Mouse (Mus musculus) thymus, adult 2 months (tissue): ENCODE data around the gene Dram1. TPM values are rescaled to one million over a fixed set of nuclear protein-coding genes. Genes with fewer than 3 reads are reported as not detected.

ENCODE experiments used
- DNase-seq: peaks from one replicate; pipeline ENCODE4 v3.0.0; 2021
- H3K27ac ChIP-seq: fragments of 200-500 bp; 2 replicates; pipeline ENCODE4 v1.5.1; 2012; ENCODE audit warnings: low read length, control low read depth; ENCODE audit not compliant: control insufficient read depth, insufficient read depth
- H3K27me3 ChIP-seq: fragments of 200-500 bp; 2 replicates; pipeline ENCODE4 v1.6.1; 2012; ENCODE audit warnings: mild to moderate bottlenecking, low read length, moderate library complexity, mixed read lengths; ENCODE audit not compliant: control insufficient read depth, insufficient read depth
- H3K36me3 ChIP-seq: fragments of 200-500 bp; 2 replicates; pipeline ENCODE4 v1.6.1; 2012; ENCODE audit warnings: mild to moderate bottlenecking, low read length, moderate library complexity; ENCODE audit not compliant: control insufficient read depth, insufficient read depth
- H3K4me1 ChIP-seq: fragments of 200-500 bp; replicated peaks from 2 replicates; pipeline ENCODE4 v1.6.1; 2012; ENCODE audit warnings: low read length; ENCODE audit not compliant: control insufficient read depth, insufficient read depth
- H3K4me3 ChIP-seq: fragments of 200-500 bp; 2 replicates; pipeline ENCODE4 v1.5.1; 2012; ENCODE audit warnings: mild to moderate bottlenecking, low read length, control low read depth, moderate library complexity; ENCODE audit not compliant: control insufficient read depth, insufficient read depth
- CTCF ChIP-seq: fragments of 200-500 bp; IDR thresholded peaks from 2 replicates; pipeline ENCODE4 v1.5.1; 2012; ENCODE audit warnings: mild to moderate bottlenecking, control low read depth, low read length, moderate library complexity, borderline replicate concordance; ENCODE audit not compliant: control insufficient read depth, poor library complexity, insufficient read depth; ENCODE audit errors: extremely low read depth
- POLR2A ChIP-seq: fragments of 200-500 bp; IDR thresholded peaks from 2 replicates; pipeline ENCODE4 v1.6.1; 2012; ENCODE audit warnings: mild to moderate bottlenecking, low read length, control low read depth, moderate library complexity; ENCODE audit not compliant: control insufficient read depth, poor library complexity, insufficient read depth; ENCODE audit errors: extremely low read depth
- WGBS: fragments of 180-500 bp; shearing (Covaris S2); methylation state at CpG from one replicate; pipeline ENCODE4 v1.1.7; 2018; 5-methylcytosine and 5-hydroxymethylcytosine counted together
- polyA plus RNA-seq: library from polyadenylated mRNA; depleted of rRNA; stranded (reverse); fragments of >200 nt; gene quantifications from 2 replicates; pipeline ENCODE4 v1.2.3, GENCODE M21; 2012; rRNA removed

Dram1 gene
- polyA plus RNA-seq: 19.3 and 24.9 TPM in 2 replicates

DNA sequence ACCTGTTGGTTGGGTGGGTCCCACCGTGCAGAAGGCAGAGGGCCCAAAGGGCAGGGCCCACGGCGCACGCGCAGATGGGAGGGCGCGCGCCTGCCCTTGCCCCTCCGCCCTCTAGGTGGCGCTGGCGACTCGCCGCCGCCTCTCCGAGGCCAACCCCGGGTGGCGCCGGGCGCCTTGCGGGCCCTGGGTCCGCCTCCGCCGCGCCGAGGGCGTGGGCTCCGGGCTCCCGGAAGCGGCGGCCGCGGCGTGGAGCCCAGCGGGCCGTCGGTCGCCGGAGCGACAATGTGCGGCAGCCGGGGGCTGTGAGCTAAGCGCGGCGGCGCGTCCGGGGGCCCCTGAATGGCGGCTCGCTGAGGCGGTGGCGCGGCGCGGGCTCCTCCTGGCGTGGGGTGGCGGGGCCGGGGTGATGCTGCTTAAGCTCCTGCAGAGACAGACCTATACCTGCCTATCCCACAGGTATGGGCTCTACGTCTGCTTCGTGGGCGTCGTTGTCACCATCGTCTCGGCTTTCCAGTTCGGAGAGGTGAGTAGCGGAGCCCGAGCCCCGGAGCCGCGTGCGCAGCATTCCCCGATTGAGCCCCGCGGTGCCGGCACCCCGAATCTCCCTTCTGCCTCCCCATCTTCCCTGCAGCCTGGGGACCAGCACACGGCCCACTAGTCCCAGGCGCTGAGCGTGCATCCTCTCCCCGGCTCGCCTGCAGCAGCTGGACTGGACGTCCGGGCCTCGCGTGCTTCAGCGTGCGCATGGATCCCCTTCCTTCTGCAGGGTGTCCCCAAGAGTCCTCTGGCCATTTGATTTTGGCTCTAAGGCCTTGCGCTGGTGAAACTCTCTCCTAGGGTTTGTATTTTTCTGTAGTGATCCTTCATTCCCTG, at the start of gene Dram1, which contains the start of gene Gnptab:
TSS of gene Dram1 (minus strand) at position 68 of the 873 bp plus-strand sequence.
TSS of gene Gnptab (plus strand) at position 120 of the 873 bp plus-strand sequence.
- peak; percentile 92 for DNase-seq
- TF ChIP-seq CTCF (peak; percentile 99), POLR2A (0 out of 2 replicates have a peak, but pooled peaks have one; percentile 46)
- H3K4me1 ChIP-seq: peaks cover 12% of the 10 kb centered on the region
- no peaks in the 10 kb centered on the region for H3K36me3 ChIP-seq
- WGBS: under 1% methylated on average over 87 of the region's 87 CpGs
- H3K27ac ChIP-seq: no peak within 1 kb of the TSS
- peak within 1 kb of the TSS; percentile 84 for H3K4me3 ChIP-seq
- no peaks in the 10 kb centered on the region for H3K27me3 ChIP-seq

DNA sequence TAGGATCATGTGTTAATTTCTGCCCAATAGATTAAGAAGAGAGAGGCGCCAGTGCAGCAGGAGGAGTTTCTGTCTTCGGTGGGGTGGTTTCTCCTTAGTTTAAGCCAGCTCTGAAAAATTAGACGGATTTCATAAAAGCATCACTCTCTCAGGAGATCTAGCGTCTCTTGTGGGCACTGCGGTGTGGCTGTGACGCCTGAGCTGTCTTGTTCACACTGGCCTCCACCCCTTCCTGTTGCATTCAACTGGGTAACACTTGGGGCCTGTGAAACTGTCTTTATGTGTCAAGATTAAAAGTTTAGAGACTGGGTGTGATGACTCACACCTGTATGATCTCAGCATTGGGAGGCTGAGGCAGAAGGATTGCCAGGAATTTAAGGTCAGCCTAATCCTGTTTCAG, 49.1 kb upstream of the Dram1 start:
- H3K4me1 ChIP-seq: no peaks in the 10 kb centered on the region
- H3K4me3 ChIP-seq: no peak overlapping the region
- H3K27me3 ChIP-seq: no peaks in the 10 kb centered on the region
- peaks cover 15% of the 10 kb centered on the region for H3K36me3 ChIP-seq
- whole genome bisulfite sequencing: 98% methylated on average over 6 of the region's 6 CpGs
- DNase-seq: no peak
- no peak overlapping the region for H3K27ac ChIP-seq
- no peak for TF ChIP-seq POLR2A
- no peak for TF ChIP-seq CTCF

DNA sequence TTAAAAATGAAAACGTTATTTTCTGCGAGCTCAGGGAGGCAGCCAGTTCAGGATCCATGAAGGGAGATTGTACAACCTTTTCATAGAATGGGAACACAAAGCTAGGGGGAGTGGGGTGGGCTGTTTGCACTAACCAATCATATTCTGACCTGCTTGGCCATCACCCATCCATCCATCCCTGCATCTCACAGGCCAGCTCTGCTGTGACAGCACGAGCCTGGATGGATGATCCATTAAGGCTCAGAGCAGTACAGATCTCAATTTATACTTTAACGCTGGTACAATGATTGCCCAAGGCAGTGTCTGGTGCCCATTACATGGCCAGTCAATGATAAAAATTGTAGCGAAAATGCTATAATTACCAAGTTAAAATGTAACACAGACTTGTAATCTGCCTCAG, 48.0 kb upstream of the Dram1 start:
- no peaks in the 10 kb centered on the region for H3K4me1 ChIP-seq
- WGBS: 81% methylated on average over 5 of the region's 5 CpGs
- no peak overlapping the region for H3K27ac ChIP-seq
- no peak for DNase-seq
- TF ChIP-seq CTCF (no peak), POLR2A (no peak)
- no peaks in the 10 kb centered on the region for H3K27me3 ChIP-seq
- no peak overlapping the region for H3K4me3 ChIP-seq
- peaks cover 16% of the 10 kb centered on the region for H3K36me3 ChIP-seq

DNA sequence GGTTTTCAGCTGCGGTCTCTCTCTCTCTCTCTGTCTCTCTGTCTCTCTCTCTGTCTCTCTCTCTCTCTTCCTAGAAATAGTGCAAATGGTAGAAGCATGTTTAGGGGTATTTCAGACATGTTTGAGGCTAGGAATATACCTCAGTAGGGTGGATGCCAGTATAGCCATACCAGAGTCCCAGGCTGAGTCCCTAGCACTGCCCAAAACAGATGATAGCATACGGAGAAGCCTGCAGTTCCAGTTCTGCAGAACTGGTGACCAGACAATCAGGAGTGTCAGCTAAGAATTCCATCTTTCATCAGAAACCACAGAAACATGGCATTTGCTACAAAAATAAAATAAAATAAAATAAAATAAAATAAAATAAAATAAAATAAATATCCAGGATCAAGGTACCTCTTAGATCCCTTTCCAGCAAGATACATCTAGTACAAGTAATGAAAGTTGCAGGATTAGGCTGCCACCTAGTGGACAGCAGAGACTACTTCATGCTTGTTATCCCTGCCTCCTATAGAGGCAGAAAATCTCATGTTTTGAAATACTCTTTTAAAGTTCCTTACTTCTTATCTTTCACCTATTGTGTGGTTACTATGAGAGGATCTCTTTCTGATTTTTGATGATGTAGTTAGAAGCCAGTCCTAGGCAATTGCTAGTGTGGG, 47.4 kb upstream of the Dram1 start:
- Histone ChIP-seq H3K4me1 (peaks cover 2% of the 10 kb centered on the region; the same call in 1 of the 2 replicates), H3K27me3 (no peaks in the 10 kb centered on the region), H3K27ac (no peak overlapping the region), H3K36me3 (peaks cover 20% of the 10 kb centered on the region), H3K4me3 (no peak overlapping the region)
- WGBS: 93% methylated on average over 2 of the region's 2 CpGs
- TF ChIP-seq POLR2A (no peak), CTCF (no peak)
- DNase-seq: peak; percentile 57

DNA sequence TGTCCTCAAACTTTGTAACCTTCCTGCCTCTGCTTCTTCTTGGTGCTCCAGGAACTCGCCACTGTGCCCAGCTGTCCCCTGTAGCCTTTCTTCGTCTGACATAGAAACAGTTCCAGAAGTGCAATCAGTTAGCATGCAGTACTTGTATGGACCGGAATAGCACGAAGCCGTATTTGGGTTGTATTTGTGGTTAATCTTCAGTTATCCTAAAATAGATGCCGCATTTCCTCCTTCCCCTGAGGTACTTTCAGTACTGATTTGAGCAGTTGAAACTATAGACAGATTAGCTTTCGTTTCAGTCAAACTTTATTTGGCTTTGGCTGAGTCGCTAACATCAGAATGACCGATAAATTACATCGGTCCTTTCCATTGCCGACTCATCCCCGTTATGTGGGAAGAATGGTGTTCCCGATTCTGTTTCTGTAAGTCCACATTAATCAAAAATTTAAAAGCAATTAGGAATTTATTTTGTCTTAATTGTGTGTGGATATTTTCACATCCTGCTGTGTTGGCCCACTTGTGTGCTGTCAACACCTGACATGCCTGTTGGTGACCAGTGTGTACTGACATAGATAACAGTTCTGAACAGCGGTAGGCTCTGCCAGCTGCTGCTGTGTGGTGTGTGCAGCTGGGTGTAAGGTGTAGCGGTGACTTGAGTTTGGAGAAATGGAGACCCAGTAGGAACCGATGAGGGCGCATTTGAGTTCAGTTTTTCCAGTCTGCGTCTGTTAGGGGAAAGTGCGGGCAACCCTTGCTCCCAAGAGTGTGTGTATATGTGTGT, 42.0 kb upstream of the Dram1 start:
- Histone ChIP-seq H3K27me3 (no peaks in the 10 kb centered on the region), H3K36me3 (peaks cover 10% of the 10 kb centered on the region; the same call in 1 of the 2 replicates), H3K4me1 (peaks cover 19% of the 10 kb centered on the region), H3K4me3 (no peak overlapping the region), H3K27ac (peak overlapping the region; percentile 49; the same call in 1 of the 2 replicates)
- TF ChIP-seq CTCF: no peak
- TF ChIP-seq POLR2A: no peak
- DNase-seq: no peak
- 27% methylated on average over 19 of the region's 19 CpGs for WGBS

DNA sequence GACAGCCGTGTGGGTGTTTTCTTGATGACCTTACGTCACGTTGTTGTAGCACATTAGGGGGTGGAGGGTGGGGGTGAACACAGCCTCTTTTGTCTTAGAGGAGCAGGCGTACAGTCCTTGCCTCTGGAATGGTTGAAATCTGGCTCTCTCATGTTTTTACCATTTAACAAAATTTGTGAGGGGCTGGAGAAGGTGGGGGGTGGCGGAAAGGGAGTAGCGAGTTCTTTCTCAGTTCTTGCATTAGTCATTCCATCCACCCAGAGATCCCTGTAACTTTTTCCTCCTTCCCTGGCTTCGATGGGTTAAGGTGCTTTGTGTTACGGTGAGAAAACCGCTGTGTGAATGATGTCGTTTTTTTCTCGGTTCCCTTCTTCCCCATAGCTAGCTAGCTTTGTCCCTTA, 41.3 kb upstream of the Dram1 start:
- Histone ChIP-seq H3K27ac (no peak overlapping the region), H3K36me3 (peaks cover 11% of the 10 kb centered on the region), H3K4me1 (peaks cover 19% of the 10 kb centered on the region), H3K27me3 (no peaks in the 10 kb centered on the region), H3K4me3 (no peak overlapping the region)
- DNase-seq: no peak
- no peak for TF ChIP-seq POLR2A
- TF ChIP-seq CTCF: no peak
- WGBS: 62% methylated on average over 11 of the region's 11 CpGs
